Mouse (Mus musculus): ENCODE measurements around the gene Mmgt2. TPM values are rescaled to one million over a fixed set of nuclear protein-coding genes. Genes with fewer than 3 reads are reported as not detected.

The Mmgt2 gene
- polyA plus RNA-seq, 1 experiment from 2014 or later = 42.7 TPM

- Histone ChIP-seq H3K36me3 (ENCODE audit: insufficient read depth) (peaks cover 39% of the 10 kb centered on the region), H3K9ac (no peak overlapping the region), H3K27ac (ENCODE audit: low read depth) (no peak overlapping the region), H3K27me3 (ENCODE audit: insufficient read depth, low read length) (no peaks in the 10 kb centered on the region), H3K9me3 (ENCODE audit: low read depth, low read length) (no peaks in the 10 kb centered on the region), H3K4me3 (ENCODE audit: low read depth, low read length) (no peak overlapping the region), H3K4me1 (ENCODE audit: insufficient read depth) (peaks cover 3% of the 10 kb centered on the region; the same call in 1 of the 2 replicates), H3K4me2 (no peak overlapping the region)
- DNase-seq (no peak), ATAC-seq (ENCODE audit: insufficient read depth) (no peak)
- 76% methylated on average over 6 of the region's 6 CpGs for WGBS
- TF ChIP-seq CTCF (IDR thresholded peaks at IDR 0.05; ENCODE audit: low read depth) = no peak
Measured at GRCm38 (mm10) chr11:62610304-62610703, 38.2 kb upstream of the Mmgt2 start.

DNA sequence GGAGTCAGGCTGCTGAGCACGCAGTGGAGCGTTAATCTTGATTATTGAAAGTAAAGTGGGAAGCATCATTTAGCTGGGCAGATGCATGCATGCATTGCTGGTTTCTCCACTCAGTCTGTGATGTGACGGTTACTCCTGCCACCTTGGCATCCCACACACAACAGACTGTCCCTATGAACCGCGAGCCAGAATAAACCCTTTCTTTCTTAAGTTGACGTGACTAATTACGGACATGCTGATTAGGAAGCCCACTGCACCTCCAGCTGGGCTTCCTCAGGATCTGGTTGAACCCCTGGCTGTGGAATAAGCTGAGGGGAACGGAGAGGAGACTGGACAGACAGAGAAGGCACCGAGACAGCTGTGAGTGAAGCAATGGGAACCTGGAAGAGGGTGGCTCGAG is 35.9 kb upstream of the Mmgt2 start:
- H3K27ac ChIP-seq (ENCODE audit: low read depth) = no peak overlapping the region
- no peak overlapping the region for H3K9ac ChIP-seq
- TF ChIP-seq CTCF (IDR thresholded peaks at IDR 0.05; ENCODE audit: low read depth) = no peak
- H3K9me3 ChIP-seq (ENCODE audit: low read depth, low read length) = no peaks in the 10 kb centered on the region
- DNase-seq = no peak
- H3K27me3 ChIP-seq (ENCODE audit: insufficient read depth, low read length) = no peaks in the 10 kb centered on the region
- 80% methylated on average over 10 of the region's 10 CpGs for WGBS
- H3K36me3 ChIP-seq (ENCODE audit: insufficient read depth) = peaks cover 17% of the 10 kb centered on the region
- no peak for ATAC-seq (ENCODE audit: insufficient read depth)
- no peak overlapping the region for H3K4me2 ChIP-seq
- H3K4me1 ChIP-seq (ENCODE audit: insufficient read depth) = peaks cover 3% of the 10 kb centered on the region; the same call in 1 of the 2 replicates
- H3K4me3 ChIP-seq (ENCODE audit: low read depth, low read length) = no peak overlapping the region

GRCm38 (mm10) chr11:62613657-62614365 is 34.7 kb upstream of the Mmgt2 start:
- TF ChIP-seq CTCF (IDR thresholded peaks at IDR 0.05; ENCODE audit: low read depth) = peak; percentile 100
- Histone ChIP-seq H3K27ac (ENCODE audit: low read depth) (peak overlapping the region; percentile 75), H3K27me3 (ENCODE audit: insufficient read depth, low read length) (no peaks in the 10 kb centered on the region), H3K9me3 (ENCODE audit: low read depth, low read length) (no peaks in the 10 kb centered on the region), H3K4me1 (ENCODE audit: insufficient read depth) (peaks cover 3% of the 10 kb centered on the region; the same call in 1 of the 2 replicates), H3K9ac (peak overlapping the region; percentile 46), H3K4me3 (ENCODE audit: low read depth, low read length) (peak overlapping the region; percentile 11), H3K4me2 (peak overlapping the region; percentile 49), H3K36me3 (ENCODE audit: insufficient read depth) (peaks cover 10% of the 10 kb centered on the region)
- peak; percentile 94 for ATAC-seq (ENCODE audit: insufficient read depth)
- WGBS = 22% methylated on average over 19 of the region's 19 CpGs
- peak; percentile 98 for DNase-seq

- Histone ChIP-seq H3K4me3 (ENCODE audit: low read depth, low read length) (no peak overlapping the region), H3K9me3 (ENCODE audit: low read depth, low read length) (no peaks in the 10 kb centered on the region), H3K9ac (no peak overlapping the region), H3K4me2 (no peak overlapping the region), H3K27me3 (ENCODE audit: insufficient read depth, low read length) (no peaks in the 10 kb centered on the region), H3K36me3 (ENCODE audit: insufficient read depth) (peaks cover 15% of the 10 kb centered on the region; the same call in 1 of the 2 replicates), H3K27ac (ENCODE audit: low read depth) (no peak overlapping the region), H3K4me1 (ENCODE audit: insufficient read depth) (peaks cover 3% of the 10 kb centered on the region; the same call in 1 of the 2 replicates)
- DNase-seq = no peak
- ATAC-seq (ENCODE audit: insufficient read depth) = no peak
- no peak for TF ChIP-seq CTCF (IDR thresholded peaks at IDR 0.05; ENCODE audit: low read depth)
- 82% methylated on average over 8 of the region's 8 CpGs for WGBS
Measured at GRCm38 (mm10) chr11:62614876-62615410, 33.5 kb upstream of the Mmgt2 start.

GRCm38 (mm10) chr11:62615456-62615855 is 33.0 kb upstream of the Mmgt2 start:
- Histone ChIP-seq H3K9ac (no peak overlapping the region), H3K4me2 (no peak overlapping the region), H3K4me1 (ENCODE audit: insufficient read depth) (peaks cover 3% of the 10 kb centered on the region; the same call in 1 of the 2 replicates), H3K27me3 (ENCODE audit: insufficient read depth, low read length) (no peaks in the 10 kb centered on the region), H3K4me3 (ENCODE audit: low read depth, low read length) (no peak overlapping the region), H3K27ac (ENCODE audit: low read depth) (no peak overlapping the region), H3K9me3 (ENCODE audit: low read depth, low read length) (no peaks in the 10 kb centered on the region), H3K36me3 (ENCODE audit: insufficient read depth) (peaks cover 15% of the 10 kb centered on the region; the same call in 1 of the 2 replicates)
- no peak for TF ChIP-seq CTCF (IDR thresholded peaks at IDR 0.05; ENCODE audit: low read depth)
- DNase-seq (no peak), ATAC-seq (ENCODE audit: insufficient read depth) (no peak)
- WGBS = 89% methylated on average over 4 of the region's 4 CpGs

DNA sequence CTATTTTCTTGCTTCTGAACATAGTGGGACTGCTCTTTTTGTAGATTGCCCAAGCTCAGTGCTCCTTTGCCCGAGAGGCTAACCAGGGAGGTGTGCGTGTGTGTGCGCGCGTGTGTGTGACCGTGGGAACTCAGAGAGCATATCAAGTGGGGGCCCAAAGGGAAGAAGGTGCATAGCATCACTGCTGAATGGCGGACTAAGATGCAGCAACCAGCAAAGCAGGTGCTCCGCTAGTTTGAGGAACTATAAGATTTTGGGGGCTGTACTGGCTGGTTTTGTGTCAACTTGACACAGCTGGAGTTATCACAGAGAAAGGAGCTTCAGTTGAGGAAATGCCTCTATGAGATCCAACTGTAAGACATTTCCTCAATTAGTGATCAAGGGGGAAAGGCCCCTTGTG is 27.4 kb upstream of the Mmgt2 start:
- peaks cover 15% of the 10 kb centered on the region; the same call in 1 of the 2 replicates for H3K36me3 ChIP-seq (ENCODE audit: insufficient read depth)
- H3K4me2 ChIP-seq = no peak overlapping the region
- WGBS = 90% methylated on average over 8 of the region's 8 CpGs
- no peaks in the 10 kb centered on the region for H3K27me3 ChIP-seq (ENCODE audit: insufficient read depth, low read length)
- no peaks in the 10 kb centered on the region for H3K9me3 ChIP-seq (ENCODE audit: low read depth, low read length)
- H3K4me3 ChIP-seq (ENCODE audit: low read depth, low read length) = no peak overlapping the region
- H3K9ac ChIP-seq = no peak overlapping the region
- TF ChIP-seq CTCF (IDR thresholded peaks at IDR 0.05; ENCODE audit: low read depth) = no peak
- no peak for ATAC-seq (ENCODE audit: insufficient read depth)
- no peak overlapping the region for H3K27ac ChIP-seq (ENCODE audit: low read depth)
- DNase-seq = no peak
- no peaks in the 10 kb centered on the region for H3K4me1 ChIP-seq (ENCODE audit: insufficient read depth)

DNA sequence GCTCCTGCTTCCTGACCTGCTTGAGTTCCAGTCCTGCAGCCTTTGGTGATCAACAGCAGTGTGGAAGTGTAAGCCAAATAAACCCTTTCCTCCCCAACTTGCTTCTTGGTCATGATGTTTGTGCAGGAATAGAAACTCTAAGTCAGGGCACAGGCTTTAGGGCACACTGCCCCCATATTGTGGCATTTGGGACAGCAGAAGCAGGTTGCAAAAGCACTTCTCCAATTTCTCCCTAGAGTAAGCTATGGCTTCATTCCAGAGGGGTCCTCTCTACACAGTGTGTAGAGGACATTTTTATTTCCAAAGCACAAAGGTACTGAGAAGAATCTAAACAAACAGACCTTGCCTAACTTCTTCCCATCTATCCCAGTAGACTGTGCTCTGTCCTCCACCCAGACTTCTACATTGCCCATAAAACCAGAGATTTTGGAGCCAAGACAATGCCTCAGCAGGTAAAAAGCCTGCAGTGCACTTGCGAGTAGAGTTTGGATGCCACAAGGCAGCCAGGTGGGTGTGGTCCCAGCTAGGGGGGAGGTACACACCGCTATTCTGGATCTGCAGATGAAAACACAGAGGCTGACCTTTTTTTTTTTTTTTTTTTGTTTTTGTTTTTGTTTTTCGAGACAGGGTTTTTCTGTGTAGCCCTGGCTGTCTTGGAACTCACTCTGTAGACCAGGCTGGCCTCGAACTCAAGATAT is 26.7 kb upstream of the Mmgt2 start:
- Histone ChIP-seq H3K4me2 (no peak overlapping the region), H3K4me3 (ENCODE audit: low read depth, low read length) (no peak overlapping the region), H3K36me3 (ENCODE audit: insufficient read depth) (peaks cover 15% of the 10 kb centered on the region; the same call in 1 of the 2 replicates), H3K4me1 (ENCODE audit: insufficient read depth) (no peaks in the 10 kb centered on the region), H3K9ac (no peak overlapping the region), H3K27me3 (ENCODE audit: insufficient read depth, low read length) (no peaks in the 10 kb centered on the region), H3K27ac (ENCODE audit: low read depth) (no peak overlapping the region), H3K9me3 (ENCODE audit: low read depth, low read length) (no peaks in the 10 kb centered on the region)
- WGBS = 90% methylated on average over 4 of the region's 4 CpGs
- DNase-seq = no peak
- ATAC-seq (ENCODE audit: insufficient read depth) = no peak
- TF ChIP-seq CTCF (IDR thresholded peaks at IDR 0.05; ENCODE audit: low read depth) = no peak
